Mouse (Mus musculus): ENCODE results near the gene Ifnl2.
"Not testable (repeated sequence)": the region's sequence is repeated elsewhere in the genome, so short reads cannot be mapped to it uniquely, and the experiment has no call there.

The Ifnl2 gene

GRCm38 (mm10) chr7:28510405-28510974, at the start of gene Ifnl2:
TSS of gene Ifnl2 (minus strand) at chr7:28510455.
- not testable (repeated sequence) for DNase-seq

DNA sequence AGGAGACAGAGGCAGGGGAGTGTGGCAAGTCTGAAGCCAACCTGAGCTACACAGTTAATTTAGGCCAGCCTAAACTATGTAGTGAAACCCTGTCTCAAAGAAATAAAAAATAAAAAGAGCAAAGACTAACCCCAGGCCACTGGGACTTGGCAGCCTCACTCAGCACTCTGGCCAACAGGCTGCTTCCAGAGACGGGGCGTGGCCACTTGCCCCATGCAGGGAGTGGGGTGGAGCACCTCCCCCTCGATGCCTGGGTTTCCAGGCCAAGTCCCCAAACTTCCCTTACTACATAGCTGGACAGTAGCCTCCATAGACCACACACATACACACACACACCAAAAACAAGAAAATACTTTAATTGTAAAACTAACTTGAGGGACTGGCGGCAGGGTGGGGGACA, 48.2 kb upstream of the Ifnl2 start:
- DNase-seq, result no peak

GRCm38 (mm10) chr7:28557708-28558107, 47.5 kb upstream of the Ifnl2 start:
- DNase-seq, result no peak

- no peak for DNase-seq
Measured at GRCm38 (mm10) chr7:28557069-28557468, 46.8 kb upstream of the Ifnl2 start.

GRCm38 (mm10) chr7:28555939-28556535, 45.8 kb upstream of the Ifnl2 start:
- DNase-seq, result no peak

- no peak for DNase-seq
Measured at GRCm38 (mm10) chr7:28553076-28553475, 42.8 kb upstream of the Ifnl2 start.

GRCm38 (mm10) chr7:28547628-28548027, 37.4 kb upstream of the Ifnl2 start:
- DNase-seq, result no peak

- DNase-seq, result no peak
Measured at GRCm38 (mm10) chr7:28547154-28547553, 36.9 kb upstream of the Ifnl2 start, which contains the start of gene Nccrp1. TSS of gene Nccrp1 (minus strand) at chr7:28547254.

GRCm38 (mm10) chr7:28546649-28547048, 36.4 kb upstream of the Ifnl2 start:
- DNase-seq, result no peak

DNA sequence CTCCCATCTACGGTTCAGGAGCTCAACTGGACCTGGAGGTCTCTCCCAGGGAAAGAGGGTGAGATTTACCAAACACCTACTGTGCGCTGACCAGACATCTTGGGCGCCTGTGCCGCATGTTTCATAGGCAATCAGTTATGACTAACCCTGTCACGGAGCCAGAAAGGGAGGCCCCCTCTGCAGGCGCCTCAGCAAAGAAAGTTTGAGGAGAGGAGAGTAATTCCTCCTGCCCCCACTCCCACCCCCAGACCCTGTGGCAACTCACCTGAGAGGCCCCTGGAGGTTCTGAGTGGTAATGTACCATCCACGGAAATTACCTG, 35.6 kb upstream of the Ifnl2 start:
- no peak for DNase-seq

GRCm38 (mm10) chr7:28545048-28545890, 35.0 kb upstream of the Ifnl2 start:
- no peak for DNase-seq

GRCm38 (mm10) chr7:28544051-28544601, 33.9 kb upstream of the Ifnl2 start:
- no peak for DNase-seq

- no peak for DNase-seq
Measured at GRCm38 (mm10) chr7:28540526-28540925, 30.3 kb upstream of the Ifnl2 start, which contains the start of gene Sycn. TSS of gene Sycn (plus strand) at chr7:28540885.

DNA sequence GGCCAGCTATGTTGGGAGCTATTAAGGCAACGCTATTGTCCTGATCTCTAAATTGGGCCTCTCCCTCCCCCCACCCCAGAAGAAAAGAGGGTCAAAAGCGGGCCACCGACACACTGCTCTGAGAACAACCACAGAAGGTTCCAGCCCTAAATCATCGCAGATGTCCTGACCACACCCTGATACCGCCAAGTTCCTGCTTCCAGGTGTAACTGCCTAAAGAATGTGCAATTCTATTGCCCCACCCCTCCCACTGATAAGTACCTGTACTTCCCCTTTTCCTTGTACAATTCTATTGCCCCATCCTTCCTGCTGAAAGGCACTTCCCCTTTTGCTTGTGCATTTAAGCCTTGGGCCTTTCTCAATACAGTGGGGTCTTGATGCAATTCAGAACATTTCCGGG, 28.6 kb upstream of the Ifnl2 start:
- DNase-seq, result not testable (repeated sequence)

GRCm38 (mm10) chr7:28532005-28532404, 21.8 kb upstream of the Ifnl2 start:
- no peak for DNase-seq

GRCm38 (mm10) chr7:28527922-28528719, 17.9 kb upstream of the Ifnl2 start:
- peak; percentile 34 for DNase-seq

DNA sequence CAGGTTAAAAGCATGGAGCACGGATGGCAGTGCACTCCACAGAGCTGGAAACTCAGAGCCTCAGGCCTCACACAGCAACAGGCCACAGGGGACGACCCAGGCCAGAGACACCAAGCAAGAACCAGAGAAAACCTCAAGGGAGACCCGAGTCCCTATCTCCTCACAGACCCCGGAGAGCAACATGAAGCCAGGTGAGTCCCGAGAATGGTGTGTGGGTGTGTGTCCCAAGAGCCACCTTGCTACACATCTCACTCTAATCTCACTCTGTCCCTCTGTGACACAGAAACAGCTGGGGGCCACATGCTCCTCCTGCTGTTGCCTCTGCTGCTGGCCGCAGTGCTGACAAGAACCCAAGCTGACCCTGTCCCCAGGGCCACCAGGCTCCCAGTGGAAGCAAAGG, 12.3 kb upstream of the Ifnl2 start, which contains the start of gene Ifnl3:
Gene Ifnl3 (plus strand): TSS at position 301 of the 400 bp plus-strand sequence.
- DNase-seq, result not testable (repeated sequence)

DNA sequence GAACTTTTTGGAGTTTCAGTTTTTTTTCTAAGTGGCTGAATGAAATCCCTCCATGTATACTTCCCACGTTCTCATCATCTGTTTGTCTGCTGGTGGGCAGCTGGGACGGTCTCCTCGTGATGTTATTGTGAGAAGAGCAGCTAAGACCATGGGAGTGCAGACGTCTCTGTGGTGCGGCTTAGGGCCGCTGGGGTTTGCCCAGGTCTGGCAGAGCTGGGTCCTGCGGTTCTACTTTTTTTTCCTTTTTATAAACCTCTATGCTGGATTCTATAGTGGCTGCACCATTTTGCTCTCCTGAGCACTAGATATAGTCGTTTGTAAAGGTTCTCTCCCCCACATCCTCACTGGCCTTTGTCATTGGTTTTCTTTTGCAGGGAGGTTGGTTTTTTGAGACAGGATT, 1.2 kb upstream of the Ifnl2 start:
- no peak for DNase-seq

DNA sequence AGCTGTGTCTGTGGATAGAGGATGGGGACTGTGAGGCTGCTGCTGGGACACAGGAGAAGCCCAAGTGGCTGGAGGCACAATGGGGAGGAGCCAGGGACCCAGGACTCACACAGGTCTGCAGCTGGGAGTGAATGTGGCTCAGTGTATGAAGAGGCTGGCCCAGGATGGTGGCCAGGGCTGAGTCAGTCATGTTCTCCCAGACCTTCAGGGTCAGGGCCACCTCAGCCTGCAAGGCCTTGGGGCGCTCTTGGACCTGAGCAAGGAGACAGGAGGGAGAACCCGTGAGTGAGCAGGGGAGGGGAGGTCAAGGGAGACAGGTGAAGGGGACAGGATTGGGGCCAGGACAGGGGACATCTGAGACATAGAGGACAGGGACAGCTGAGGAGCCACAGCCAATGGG, 1.1 kb downstream of the Ifnl2 start:
- DNase-seq, result not testable (repeated sequence)

GRCm38 (mm10) chr7:28505585-28505984, 4.7 kb downstream of the Ifnl2 start:
- DNase-seq, result no peak

DNA sequence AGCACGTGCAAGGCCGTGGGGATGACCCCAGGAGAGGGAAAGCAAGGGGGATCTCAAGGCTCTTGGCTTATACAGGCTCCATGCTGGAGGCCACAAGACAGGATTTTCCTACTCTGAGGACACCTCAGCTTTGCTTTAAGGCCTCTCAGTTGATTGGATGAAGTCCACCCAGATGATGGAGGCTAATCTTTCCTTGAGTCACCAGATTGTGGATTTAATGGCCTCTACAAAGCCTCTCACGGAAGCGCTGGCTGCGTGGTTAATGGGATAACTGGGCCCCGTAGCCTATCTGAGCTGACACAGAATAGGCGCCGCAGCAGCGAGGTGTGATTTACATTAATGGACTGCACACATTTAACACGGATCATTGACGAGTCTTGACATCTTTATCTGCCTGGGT, 14.8 kb downstream of the Ifnl2 start:
- DNase-seq, result no peak

DNA sequence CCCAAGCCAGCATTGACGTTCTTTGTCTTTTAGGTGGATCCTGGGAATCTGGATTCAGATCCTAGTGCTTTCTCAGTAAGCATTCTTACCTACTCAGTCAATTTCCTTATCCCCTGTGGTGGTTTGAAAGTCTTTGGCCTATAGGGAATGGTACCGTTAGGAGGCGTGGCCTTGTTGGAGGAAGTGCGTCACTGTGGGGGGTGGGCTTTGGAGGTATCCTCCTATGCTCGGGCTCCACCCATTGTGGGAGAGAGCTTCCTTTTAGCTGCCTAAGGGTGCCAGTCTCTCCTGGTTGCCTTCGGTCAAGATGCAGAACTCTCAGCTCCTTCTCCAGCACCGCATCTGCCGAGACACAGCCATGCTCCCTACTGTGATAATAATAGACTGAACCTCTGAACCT, 17.9 kb downstream of the Ifnl2 start:
- DNase-seq, result no peak

- DNase-seq, result no peak
Measured at GRCm38 (mm10) chr7:28490903-28491302, 19.4 kb downstream of the Ifnl2 start.
